Mouse (Mus musculus): ENCODE measurements around the gene Gm21093.
"Not testable (repeated sequence)": the region's sequence is repeated elsewhere in the genome, so short reads cannot be mapped to it uniquely, and the experiment has no call there.

Gene Gm21093

GRCm38 (mm10) chr4:42034626-42035025, at the start of gene Gm21093:
Gene Gm21093, minus strand, starts transcription at chr4:42034726.
- DNase-seq, result not testable (repeated sequence)

All from cerebellum, postnatal 10 days (tissue).